Mouse (Mus musculus): ENCODE results near the gene Shc2. TPM values are rescaled to one million over a fixed set of nuclear protein-coding genes. Genes with fewer than 3 reads are reported as not detected.

The Shc2 gene
- polyA plus RNA-seq, 1 experiment: 0.97 TPM

GRCm38 (mm10) chr10:79579781-79580180 is 57.9 kb downstream of the Shc2 start:
- no peak for TF ChIP-seq CTCF (conservative IDR thresholded peaks at IDR 0.05; ENCODE audit: insufficient read depth, insufficient read length, low read depth, low read length)
- no peak for TF ChIP-seq POLR2A (IDR thresholded peaks at IDR 0.05; ENCODE audit: low read depth, low read length)
- Histone ChIP-seq H3K4me3 (ENCODE audit: insufficient read depth, low read depth, low read length) (no peak overlapping the region), H3K27ac (ENCODE audit: insufficient read depth, low read depth, low read length) (no peak overlapping the region), H3K36me3 (ENCODE audit: control insufficient read depth, insufficient read depth, low read length) (no peaks in the 10 kb centered on the region), H3K27me3 (replicated peaks; ENCODE audit: control insufficient read depth, insufficient read depth, low read length) (no peaks in the 10 kb centered on the region), H3K4me1 (ENCODE audit: control insufficient read depth, insufficient read depth, low read length) (no peaks in the 10 kb centered on the region)
- no peak for DNase-seq
- WGBS: 75% methylated on average over 12 of the region's 12 CpGs

- Histone ChIP-seq H3K27ac (ENCODE audit: insufficient read depth, low read depth, low read length) (no peak overlapping the region), H3K27me3 (replicated peaks; ENCODE audit: control insufficient read depth, insufficient read depth, low read length) (no peaks in the 10 kb centered on the region), H3K36me3 (ENCODE audit: control insufficient read depth, insufficient read depth, low read length) (no peaks in the 10 kb centered on the region), H3K4me1 (ENCODE audit: control insufficient read depth, insufficient read depth, low read length) (no peaks in the 10 kb centered on the region), H3K4me3 (ENCODE audit: insufficient read depth, low read depth, low read length) (no peak overlapping the region)
- DNase-seq: no peak
- TF ChIP-seq CTCF (conservative IDR thresholded peaks at IDR 0.05; ENCODE audit: insufficient read depth, insufficient read length, low read depth, low read length) (no peak), POLR2A (IDR thresholded peaks at IDR 0.05; ENCODE audit: low read depth, low read length) (no peak)
- 76% methylated on average over 7 of the region's 7 CpGs for WGBS
Observed at GRCm38 (mm10) chr10:79578891-79579290, 58.8 kb downstream of the Shc2 start.

- no peak overlapping the region for H3K27ac ChIP-seq (ENCODE audit: insufficient read depth, low read depth, low read length)
- no peaks in the 10 kb centered on the region for H3K27me3 ChIP-seq (replicated peaks; ENCODE audit: control insufficient read depth, insufficient read depth, low read length)
- no peak for DNase-seq
- TF ChIP-seq CTCF (conservative IDR thresholded peaks at IDR 0.05; ENCODE audit: insufficient read depth, insufficient read length, low read depth, low read length) (no peak), POLR2A (IDR thresholded peaks at IDR 0.05; ENCODE audit: low read depth, low read length) (no peak)
- no peak overlapping the region for H3K4me3 ChIP-seq (ENCODE audit: insufficient read depth, low read depth, low read length)
- no peaks in the 10 kb centered on the region for H3K4me1 ChIP-seq (ENCODE audit: control insufficient read depth, insufficient read depth, low read length)
- WGBS: 70% methylated on average over 9 of the region's 9 CpGs
- no peaks in the 10 kb centered on the region for H3K36me3 ChIP-seq (ENCODE audit: control insufficient read depth, insufficient read depth, low read length)
Observed at GRCm38 (mm10) chr10:79578276-79578675, 59.4 kb downstream of the Shc2 start.

GRCm38 (mm10) chr10:79577376-79577775 is 60.3 kb downstream of the Shc2 start:
- WGBS: 77% methylated on average over 4 of the region's 4 CpGs
- Histone ChIP-seq H3K36me3 (ENCODE audit: control insufficient read depth, insufficient read depth, low read length) (no peaks in the 10 kb centered on the region), H3K27me3 (replicated peaks; ENCODE audit: control insufficient read depth, insufficient read depth, low read length) (no peaks in the 10 kb centered on the region), H3K4me1 (ENCODE audit: control insufficient read depth, insufficient read depth, low read length) (no peaks in the 10 kb centered on the region), H3K27ac (ENCODE audit: insufficient read depth, low read depth, low read length) (no peak overlapping the region), H3K4me3 (ENCODE audit: insufficient read depth, low read depth, low read length) (no peak overlapping the region)
- no peak for TF ChIP-seq CTCF (conservative IDR thresholded peaks at IDR 0.05; ENCODE audit: insufficient read depth, insufficient read length, low read depth, low read length)
- TF ChIP-seq POLR2A (IDR thresholded peaks at IDR 0.05; ENCODE audit: low read depth, low read length): no peak
- DNase-seq: no peak

GRCm38 (mm10) chr10:79575754-79576153 is 62.0 kb downstream of the Shc2 start:
- TF ChIP-seq POLR2A (IDR thresholded peaks at IDR 0.05; ENCODE audit: low read depth, low read length): no peak
- no peak for TF ChIP-seq CTCF (conservative IDR thresholded peaks at IDR 0.05; ENCODE audit: insufficient read depth, insufficient read length, low read depth, low read length)
- H3K27ac ChIP-seq (ENCODE audit: insufficient read depth, low read depth, low read length): no peak overlapping the region
- H3K27me3 ChIP-seq (replicated peaks; ENCODE audit: control insufficient read depth, insufficient read depth, low read length): no peaks in the 10 kb centered on the region
- H3K36me3 ChIP-seq (ENCODE audit: control insufficient read depth, insufficient read depth, low read length): no peaks in the 10 kb centered on the region
- DNase-seq: no peak
- WGBS: 58% methylated on average over 6 of the region's 6 CpGs
- no peaks in the 10 kb centered on the region for H3K4me1 ChIP-seq (ENCODE audit: control insufficient read depth, insufficient read depth, low read length)
- no peak overlapping the region for H3K4me3 ChIP-seq (ENCODE audit: insufficient read depth, low read depth, low read length)

GRCm38 (mm10) chr10:79574796-79575195 is 62.9 kb downstream of the Shc2 start:
- no peaks in the 10 kb centered on the region for H3K4me1 ChIP-seq (ENCODE audit: control insufficient read depth, insufficient read depth, low read length)
- no peaks in the 10 kb centered on the region for H3K27me3 ChIP-seq (replicated peaks; ENCODE audit: control insufficient read depth, insufficient read depth, low read length)
- H3K4me3 ChIP-seq (ENCODE audit: insufficient read depth, low read depth, low read length): no peak overlapping the region
- H3K27ac ChIP-seq (ENCODE audit: insufficient read depth, low read depth, low read length): no peak overlapping the region
- H3K36me3 ChIP-seq (ENCODE audit: control insufficient read depth, insufficient read depth, low read length): no peaks in the 10 kb centered on the region
- 85% methylated on average over 6 of the region's 6 CpGs for WGBS
- TF ChIP-seq POLR2A (IDR thresholded peaks at IDR 0.05; ENCODE audit: low read depth, low read length) (no peak), CTCF (conservative IDR thresholded peaks at IDR 0.05; ENCODE audit: insufficient read depth, insufficient read length, low read depth, low read length) (no peak)
- DNase-seq: no peak

GRCm38 (mm10) chr10:79574350-79574749 is 63.4 kb downstream of the Shc2 start:
- H3K27me3 ChIP-seq (replicated peaks; ENCODE audit: control insufficient read depth, insufficient read depth, low read length): no peaks in the 10 kb centered on the region
- no peaks in the 10 kb centered on the region for H3K4me1 ChIP-seq (ENCODE audit: control insufficient read depth, insufficient read depth, low read length)
- no peak overlapping the region for H3K4me3 ChIP-seq (ENCODE audit: insufficient read depth, low read depth, low read length)
- H3K27ac ChIP-seq (ENCODE audit: insufficient read depth, low read depth, low read length): no peak overlapping the region
- no peak for TF ChIP-seq CTCF (conservative IDR thresholded peaks at IDR 0.05; ENCODE audit: insufficient read depth, insufficient read length, low read depth, low read length)
- no peak for TF ChIP-seq POLR2A (IDR thresholded peaks at IDR 0.05; ENCODE audit: low read depth, low read length)
- DNase-seq: no peak
- no peaks in the 10 kb centered on the region for H3K36me3 ChIP-seq (ENCODE audit: control insufficient read depth, insufficient read depth, low read length)
- WGBS: 74% methylated on average over 8 of the region's 8 CpGs

- Histone ChIP-seq H3K27me3 (replicated peaks; ENCODE audit: control insufficient read depth, insufficient read depth, low read length) (no peaks in the 10 kb centered on the region), H3K4me1 (ENCODE audit: control insufficient read depth, insufficient read depth, low read length) (no peaks in the 10 kb centered on the region), H3K36me3 (ENCODE audit: control insufficient read depth, insufficient read depth, low read length) (no peaks in the 10 kb centered on the region), H3K27ac (ENCODE audit: insufficient read depth, low read depth, low read length) (no peak overlapping the region), H3K4me3 (ENCODE audit: insufficient read depth, low read depth, low read length) (no peak overlapping the region)
- no peak for TF ChIP-seq POLR2A (IDR thresholded peaks at IDR 0.05; ENCODE audit: low read depth, low read length)
- no peak for TF ChIP-seq CTCF (conservative IDR thresholded peaks at IDR 0.05; ENCODE audit: insufficient read depth, insufficient read length, low read depth, low read length)
- WGBS: 84% methylated on average over 6 of the region's 6 CpGs
- no peak for DNase-seq
Observed at GRCm38 (mm10) chr10:79573611-79574010, 64.1 kb downstream of the Shc2 start.
